Mouse (Mus musculus): ENCODE measurements around the gene Polr2l.
"Not testable (repeated sequence)": the region's sequence is repeated elsewhere in the genome, so short reads cannot be mapped to it uniquely, and the experiment has no call there.

Gene Polr2l

DNA sequence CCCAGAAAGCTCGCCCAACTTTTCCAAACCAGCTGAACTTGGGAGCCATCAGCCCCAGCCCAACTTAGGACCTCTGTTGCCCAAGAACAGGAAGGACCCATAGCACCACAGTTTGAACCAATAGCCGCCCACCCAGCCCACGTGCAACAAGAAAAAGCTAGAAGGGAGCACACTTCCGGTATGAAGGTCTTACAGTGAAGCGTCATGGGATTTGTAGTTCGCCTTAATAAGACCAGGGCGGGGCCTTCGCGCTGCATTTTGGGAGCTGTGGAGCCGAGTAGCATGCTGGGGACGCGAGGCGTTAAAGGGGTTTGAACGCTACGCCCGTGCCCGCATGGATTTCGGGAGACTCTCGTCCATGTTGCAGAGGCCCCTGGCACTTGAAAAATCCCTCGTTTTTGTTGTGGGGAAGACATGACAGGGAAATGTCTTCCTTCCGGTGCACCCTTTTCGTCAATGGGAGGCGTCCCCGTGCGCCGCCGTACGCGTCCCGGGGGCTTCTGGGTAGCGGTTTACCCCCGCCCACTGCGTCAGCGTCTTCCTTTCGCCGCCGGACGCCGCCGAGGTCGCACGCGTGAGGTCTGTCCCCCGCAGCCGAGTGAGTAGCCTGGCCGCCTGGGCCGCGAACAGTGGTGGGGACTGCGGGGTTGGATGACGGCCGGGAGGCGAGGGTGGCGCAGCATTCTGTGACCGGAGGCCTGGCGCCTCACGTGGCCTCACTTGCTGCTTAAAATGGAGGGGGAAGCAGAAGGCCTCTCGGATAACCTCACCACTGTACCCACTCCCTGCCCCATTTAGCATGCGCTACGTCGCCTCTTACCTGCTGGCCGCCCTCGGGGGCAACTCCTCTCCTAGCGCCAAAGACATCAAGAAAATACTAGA lies 27.6 kb downstream of the Polr2l start, which contains the start of gene Rplp2:
TSS of gene Rplp2 (plus strand) at position 261 of the 882 bp plus-strand sequence.
- DNase-seq (ENCODE audit: low read depth): peak; percentile 87

DNA sequence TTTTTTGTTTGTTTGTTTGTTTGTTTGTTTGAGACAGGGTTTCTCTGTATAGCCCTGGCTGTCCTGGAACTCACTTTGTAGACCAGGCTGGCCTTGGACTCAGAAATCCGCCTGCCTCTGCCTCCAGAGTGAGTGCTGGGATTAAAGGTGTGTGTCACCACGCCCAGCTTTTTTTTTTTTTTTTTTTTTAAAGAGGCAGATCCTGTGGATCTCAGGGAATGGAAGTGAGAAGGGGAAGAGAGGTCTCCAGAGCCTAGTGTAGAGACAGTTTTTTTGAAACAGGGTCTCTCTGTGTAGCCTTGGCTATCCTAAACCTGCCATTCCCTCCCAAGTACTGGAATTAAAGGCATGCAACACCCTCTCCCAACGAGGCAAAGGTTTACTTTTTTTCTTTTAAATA lies 28.6 kb downstream of the Polr2l start:
- DNase-seq (ENCODE audit: low read depth): not testable (repeated sequence)

- DNase-seq (ENCODE audit: low read depth): peak; percentile 77
These were observed 31.1 kb downstream of the Polr2l start, which contains the start of gene Pidd1 for GRCm38 (mm10) chr7:141443828-141444237. TSS of gene Pidd1 (minus strand) at chr7:141444025.

DNA sequence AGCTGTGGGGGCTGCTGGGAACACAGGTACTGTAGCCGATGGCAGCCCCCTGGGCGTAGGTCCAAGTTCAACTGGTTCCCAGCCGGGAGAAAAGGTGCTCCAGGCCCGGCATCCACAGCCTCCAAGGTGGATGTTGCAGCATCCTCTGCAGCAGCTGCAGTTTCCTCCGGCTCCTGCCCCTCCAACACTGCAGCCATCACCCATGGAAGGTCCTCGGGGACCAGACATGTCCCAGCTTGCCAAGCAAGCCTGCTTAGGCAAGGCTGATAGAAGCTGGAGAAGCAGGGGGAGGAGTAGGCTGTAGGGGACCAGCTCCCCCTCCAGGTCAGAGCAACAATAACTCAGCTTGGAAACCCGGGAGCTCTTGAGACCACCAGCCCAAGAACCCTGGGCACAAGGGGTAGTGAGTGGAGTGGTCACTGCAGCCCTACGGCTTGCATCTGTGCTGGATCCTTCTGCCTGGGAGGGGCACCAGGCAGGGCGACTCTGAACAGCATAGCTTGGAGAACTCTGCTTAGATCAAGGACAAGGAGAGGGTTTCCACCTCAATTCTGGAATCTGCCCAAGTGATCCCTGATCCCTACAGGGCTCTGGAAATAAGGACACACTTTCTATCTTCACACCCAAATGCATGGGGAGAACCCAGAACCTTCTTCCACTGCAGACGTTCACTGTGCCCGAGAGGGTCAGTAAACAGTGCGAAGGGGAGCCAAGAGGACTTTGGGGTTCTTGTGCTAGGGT lies 31.7 kb downstream of the Polr2l start:
- DNase-seq (ENCODE audit: low read depth): peak; percentile 66

DNA sequence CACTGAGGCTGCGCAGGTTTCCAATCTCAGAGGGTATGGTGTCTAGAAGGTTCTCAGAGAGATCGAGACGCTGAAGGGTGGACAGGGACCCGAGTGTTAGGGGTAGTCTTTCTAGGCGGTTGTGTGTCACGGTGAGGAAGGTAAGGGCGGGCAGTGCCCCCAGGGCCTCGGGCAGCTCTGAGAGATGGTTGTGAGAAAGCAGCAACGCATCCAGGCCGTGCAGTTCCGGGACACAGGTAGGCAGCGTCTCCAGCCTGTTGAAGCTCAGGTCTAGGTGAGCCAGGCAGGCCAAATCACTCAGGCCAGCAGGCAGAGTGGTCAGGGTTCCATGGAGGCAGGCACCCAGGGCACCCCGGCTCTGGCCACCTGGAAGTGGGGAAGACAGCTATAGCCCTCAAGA lies 32.7 kb downstream of the Polr2l start:
- DNase-seq (ENCODE audit: low read depth): no peak

DNA sequence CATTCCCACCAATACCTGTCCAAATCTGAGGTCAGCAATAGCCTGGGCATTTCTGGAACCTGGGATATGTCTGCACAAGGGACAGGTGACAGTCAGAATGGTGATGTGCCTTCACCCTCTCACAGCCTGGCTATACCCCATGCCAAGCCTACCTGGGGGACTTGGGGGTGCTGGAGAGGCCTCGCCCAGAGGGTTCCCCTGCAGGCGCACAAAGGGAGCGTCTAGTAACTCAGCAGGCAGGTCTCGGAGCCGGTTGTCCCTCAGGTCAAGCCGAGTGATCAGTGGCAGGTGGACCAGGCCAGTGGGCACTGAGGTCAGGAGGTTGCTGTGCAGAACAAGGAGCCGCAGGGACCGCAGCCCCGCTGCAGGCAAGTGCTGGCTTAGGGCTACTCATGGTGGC lies 33.5 kb downstream of the Polr2l start:
- no peak for DNase-seq (ENCODE audit: low read depth)

GRCm38 (mm10) chr7:141440613-141441012 lies 34.3 kb downstream of the Polr2l start:
- DNase-seq (ENCODE audit: low read depth): no peak

- DNase-seq (ENCODE audit: low read depth): no peak
These were observed 35.1 kb downstream of the Polr2l start for GRCm38 (mm10) chr7:141439811-141440210.

DNA sequence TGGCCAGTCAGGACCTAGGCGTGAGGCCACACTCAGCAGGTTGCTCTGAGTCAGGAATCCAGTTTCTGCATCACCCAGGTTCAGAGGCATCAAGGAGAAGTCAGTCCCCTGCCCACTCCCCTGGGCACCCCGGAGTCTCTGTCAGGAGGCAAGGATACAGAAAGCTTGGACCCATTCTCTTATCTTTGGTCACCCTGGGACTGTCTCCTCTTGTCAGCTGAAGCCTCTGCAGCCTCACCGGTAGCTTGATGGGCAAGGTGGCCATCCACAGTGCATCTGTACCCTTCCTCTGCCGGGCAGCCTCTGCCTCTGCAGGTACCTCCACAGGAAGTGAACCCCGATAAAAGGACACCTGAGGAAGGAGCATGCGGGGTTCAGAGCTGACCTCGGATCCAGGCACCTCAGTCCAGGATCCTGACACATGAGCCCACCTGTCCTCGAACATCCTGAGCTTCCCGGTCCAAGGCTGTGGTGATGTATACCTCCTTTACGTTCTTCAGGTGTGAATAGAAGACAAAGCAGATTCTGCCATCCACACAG lies 35.7 kb downstream of the Polr2l start:
- no peak for DNase-seq (ENCODE audit: low read depth)

- no peak for DNase-seq (ENCODE audit: low read depth)
These were observed 36.5 kb downstream of the Polr2l start for GRCm38 (mm10) chr7:141438201-141438968.

- peak; percentile 66 for DNase-seq (ENCODE audit: low read depth)
These were observed 37.5 kb downstream of the Polr2l start, which contains the start of gene Slc25a22 for GRCm38 (mm10) chr7:141437178-141438120. TSS of gene Slc25a22 (minus strand) at chr7:141437892.

DNA sequence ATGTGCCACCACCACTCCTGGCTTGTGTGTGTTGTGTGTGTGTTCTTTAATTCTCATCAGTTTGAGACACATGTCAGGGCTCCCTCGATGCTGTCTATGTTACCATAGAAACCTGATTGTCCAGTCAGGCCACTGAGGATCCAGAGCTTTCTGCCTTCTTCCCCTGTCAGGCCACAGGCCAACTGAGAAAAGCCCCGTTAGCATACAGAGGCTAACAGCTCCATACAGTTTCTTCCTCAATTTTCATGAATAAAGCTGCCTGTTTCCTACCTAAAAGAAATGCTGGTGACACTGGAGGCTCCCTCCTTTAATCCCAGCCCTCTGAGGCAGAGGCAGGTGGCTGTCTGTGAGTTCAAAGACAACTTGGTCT lies 38.4 kb downstream of the Polr2l start:
- DNase-seq (ENCODE audit: low read depth): no peak

GRCm38 (mm10) chr7:141435856-141436522 lies 38.9 kb downstream of the Polr2l start:
- no peak for DNase-seq (ENCODE audit: low read depth)

- peak; percentile 78 for DNase-seq (ENCODE audit: low read depth)
These were observed 39.6 kb downstream of the Polr2l start for GRCm38 (mm10) chr7:141435129-141435855.

- DNase-seq (ENCODE audit: low read depth): no peak
These were observed 40.5 kb downstream of the Polr2l start for GRCm38 (mm10) chr7:141434464-141434863.

DNA sequence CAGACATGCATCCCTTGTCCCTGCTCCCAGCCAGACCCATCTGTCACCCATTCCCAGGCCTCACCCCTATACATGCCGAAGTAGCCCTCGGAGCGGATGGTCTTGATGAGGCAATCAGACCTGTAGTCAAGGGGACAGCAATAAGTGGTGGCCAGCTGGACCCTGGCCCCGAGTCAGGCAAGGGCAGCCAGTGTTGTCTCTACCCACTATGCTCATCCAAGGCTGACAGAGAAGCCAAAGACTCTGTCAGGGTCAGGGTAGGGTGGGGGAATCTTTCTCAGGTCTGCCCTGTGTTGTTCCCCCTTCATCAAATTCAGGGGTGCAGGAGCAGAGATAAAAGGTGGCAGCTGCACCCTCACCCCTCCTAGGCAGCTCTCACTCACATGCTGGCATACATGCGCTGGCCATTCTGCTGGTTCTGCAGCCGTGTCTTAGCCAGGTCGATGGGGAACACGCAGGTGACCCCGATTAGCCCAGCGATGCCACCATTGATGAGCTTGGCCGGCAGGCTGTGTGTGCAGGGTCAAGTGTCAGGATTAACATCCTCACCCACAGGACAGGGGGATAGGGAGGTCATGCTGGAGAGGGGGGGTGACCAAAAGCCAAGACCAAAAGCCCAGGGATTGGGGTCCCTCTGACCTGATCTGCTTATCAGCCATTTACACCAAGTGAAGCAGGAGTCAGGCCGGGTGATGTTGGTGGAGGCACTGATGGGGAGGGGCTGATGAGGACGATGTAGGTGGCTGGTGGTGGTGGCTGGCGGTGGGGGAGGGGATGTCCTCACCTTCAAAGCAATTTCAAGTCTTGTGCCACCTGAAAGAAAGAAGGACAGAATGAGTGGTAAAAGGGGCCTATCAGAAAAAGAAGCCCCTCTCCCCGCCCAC lies 41.2 kb downstream of the Polr2l start:
- DNase-seq (ENCODE audit: low read depth): no peak

DNA sequence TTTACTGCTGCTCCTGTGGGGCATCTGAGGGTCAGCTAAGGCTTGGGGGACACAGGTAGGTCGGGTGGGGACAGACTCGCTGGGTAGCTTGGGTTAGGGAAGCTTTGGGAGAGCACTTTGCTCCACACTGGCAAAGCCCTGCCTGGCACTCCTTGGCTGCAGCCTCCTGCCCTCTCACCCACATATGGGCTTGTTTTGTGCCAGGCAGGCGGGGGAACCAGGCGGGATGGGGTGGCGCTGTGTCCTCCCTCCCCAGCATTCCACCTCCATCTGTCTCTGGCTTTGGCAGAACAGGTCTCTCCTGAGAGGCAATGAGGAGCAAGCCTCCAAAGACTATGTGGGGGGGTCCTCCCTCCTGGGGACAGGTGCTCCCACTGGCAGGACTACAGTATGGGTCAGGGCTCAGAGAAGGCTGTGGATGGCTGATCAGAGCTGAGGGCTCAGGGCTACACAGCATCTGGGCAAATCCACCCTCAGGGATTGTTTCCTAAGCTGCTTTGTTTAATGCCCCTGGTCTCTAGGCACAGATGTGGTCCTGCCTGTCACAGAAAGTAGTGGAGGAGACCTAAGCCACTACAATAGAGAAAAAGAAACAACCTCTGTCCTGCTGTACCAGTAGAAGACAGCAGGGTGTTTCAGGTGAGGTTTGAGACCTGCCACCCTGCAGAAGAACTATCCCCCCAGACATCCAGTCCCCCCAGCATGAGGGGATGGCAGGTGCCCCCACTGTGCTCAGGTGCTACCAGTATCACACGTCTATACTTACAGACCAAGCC lies 42.0 kb downstream of the Polr2l start:
- DNase-seq (ENCODE audit: low read depth): no peak

DNA sequence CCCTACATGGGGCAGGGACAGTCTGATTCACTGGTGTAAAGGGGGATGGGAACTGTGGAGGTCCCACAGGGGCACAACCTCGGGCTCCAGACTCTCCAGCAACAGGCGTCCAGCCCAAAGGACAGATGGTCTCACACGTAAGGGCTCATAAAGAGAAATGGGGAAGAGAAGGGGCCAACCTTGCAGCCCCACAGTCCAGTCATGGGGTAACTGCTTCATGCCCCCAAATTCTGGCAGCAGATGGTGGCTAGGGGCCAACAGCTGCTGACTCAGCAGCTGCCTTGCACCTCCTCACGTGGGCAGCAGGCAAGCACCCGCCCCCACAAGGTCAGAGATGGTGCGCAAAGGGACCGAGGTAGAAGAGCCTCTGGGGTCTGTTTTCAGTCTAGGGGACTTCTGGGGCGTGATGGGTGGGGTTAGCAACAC lies 42.7 kb downstream of the Polr2l start:
- DNase-seq (ENCODE audit: low read depth): no peak

All from c-Kit-positive CD71-positive TER-119-negative erythroid progenitor cells, embryonic 14.5 days (primary cell).